Mouse (Mus musculus): ENCODE data around the gene Memo1. TPM values are rescaled to one million over a fixed set of nuclear protein-coding genes. Genes with fewer than 3 reads are reported as not detected.
"Not testable (repeated sequence)": the region's sequence is repeated elsewhere in the genome, so short reads cannot be mapped to it uniquely, and the experiment has no call there.

Gene Memo1
- polyA plus RNA-seq, 1 experiment from 2014 or later: 90.5 TPM

DNA sequence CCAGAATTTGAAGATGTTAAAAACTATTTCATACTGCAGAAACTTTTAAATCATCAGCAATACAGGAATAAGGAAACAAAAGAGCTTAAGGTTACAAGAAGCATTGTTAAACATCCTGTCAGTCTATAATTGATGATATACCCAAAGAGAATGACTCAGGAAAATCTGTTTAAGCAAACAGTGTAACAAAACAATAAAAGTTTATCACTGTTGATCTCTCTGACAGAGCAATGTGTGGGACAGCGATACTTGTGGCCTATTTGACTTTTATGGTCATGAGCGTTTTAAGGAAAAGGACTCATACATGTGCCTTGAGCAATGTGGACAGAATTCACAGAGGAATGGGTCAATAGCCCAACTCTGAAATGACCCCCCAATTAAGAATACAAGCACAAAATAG is 78.0 kb downstream of the Memo1 start:
- H3K4me3 ChIP-seq: no peak overlapping the region
- no peak overlapping the region for H3K9ac ChIP-seq
- no peak for ATAC-seq (ENCODE audit: borderline replicate concordance, extremely low read depth, low FRiP score, low TSS enrichment)
- H3K27me3 ChIP-seq: no peaks in the 10 kb centered on the region
- H3K4me1 ChIP-seq: no peaks in the 10 kb centered on the region
- no peak overlapping the region for H3K27ac ChIP-seq
- peaks cover 7% of the 10 kb centered on the region; the same call in 1 of the 2 replicates for H3K36me3 ChIP-seq
- H3K9me3 ChIP-seq: no peaks in the 10 kb centered on the region
- H3K4me2 ChIP-seq: no peak overlapping the region
- WGBS: 58% methylated on average over 2 of the region's 2 CpGs

DNA sequence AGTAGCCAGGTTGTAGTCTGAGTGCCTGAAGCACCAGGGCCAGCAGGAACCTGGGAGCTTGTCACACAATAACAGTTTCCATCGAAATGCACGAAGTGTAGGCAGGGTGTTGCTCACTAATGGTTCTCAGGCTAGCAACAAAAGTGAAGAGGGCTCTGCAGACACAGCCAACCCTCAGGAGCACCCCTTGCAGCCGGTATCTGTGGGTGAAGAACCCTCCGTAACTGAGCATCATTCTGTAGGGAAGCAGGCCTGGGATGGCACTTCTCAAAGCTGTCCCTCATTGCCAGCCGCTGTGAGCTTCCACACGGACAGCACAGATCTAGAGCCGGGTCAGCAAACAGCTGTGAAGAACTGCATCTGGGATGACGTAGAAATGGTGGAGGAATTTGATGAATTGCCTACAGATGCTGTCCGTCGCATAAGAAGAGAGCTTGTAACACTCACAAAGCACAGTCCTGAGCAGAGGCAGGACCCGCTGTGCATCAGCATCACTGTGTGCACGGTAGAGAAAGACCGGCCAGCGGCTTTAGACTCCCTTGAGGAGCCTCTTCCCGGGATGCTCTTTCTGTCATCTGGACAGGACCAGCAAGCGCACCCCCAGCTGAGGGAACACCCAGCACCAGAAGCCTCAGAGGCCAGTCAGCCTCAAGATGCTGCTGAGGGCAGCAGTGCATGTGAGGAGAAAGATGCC is 82.3 kb downstream of the Memo1 start:
- not testable (repeated sequence) for ATAC-seq (ENCODE audit: borderline replicate concordance, extremely low read depth, low FRiP score, low TSS enrichment); H3K9me3 ChIP-seq; H3K4me2 ChIP-seq; H3K4me3 ChIP-seq; H3K27ac ChIP-seq; H3K9ac ChIP-seq; H3K4me1 ChIP-seq; H3K27me3 ChIP-seq; H3K36me3 ChIP-seq
- WGBS: 78% methylated on average over 16 of the region's 16 CpGs

DNA sequence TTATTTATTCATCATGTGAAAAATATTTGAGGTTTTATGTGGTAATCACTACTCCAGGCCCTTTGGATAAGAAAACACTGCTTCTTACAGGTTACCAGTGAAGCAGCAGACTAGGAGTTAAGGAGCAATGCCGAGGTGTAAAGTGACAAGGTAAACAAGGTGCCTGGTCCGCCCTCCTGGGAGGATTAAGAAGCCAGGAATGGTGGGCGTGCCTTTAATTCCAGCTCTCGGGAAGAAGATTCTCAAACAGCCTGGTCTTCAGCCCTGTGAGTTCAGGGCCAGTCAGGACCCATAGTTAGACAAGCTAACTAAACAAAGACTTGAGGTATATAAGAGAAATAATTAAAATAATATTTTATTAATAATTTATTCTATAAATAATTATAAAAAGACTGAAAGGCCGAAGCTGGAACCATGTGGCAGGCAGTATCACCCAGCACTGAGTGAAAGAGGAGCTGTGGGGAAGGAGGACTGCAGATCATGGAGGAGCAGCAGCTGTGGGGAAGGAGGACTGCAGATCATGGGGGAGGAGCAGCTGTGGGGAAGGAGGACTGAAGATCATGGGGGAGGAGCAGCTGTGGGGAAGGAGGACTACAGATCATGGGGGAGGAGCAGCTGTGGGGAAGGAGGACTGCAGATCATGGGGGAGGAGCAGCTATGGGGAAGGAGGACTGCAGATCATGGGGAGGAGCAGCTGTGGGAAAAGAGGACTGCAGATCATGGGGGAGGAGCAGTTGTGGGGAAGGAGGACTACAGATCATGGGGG is 86.0 kb downstream of the Memo1 start:
- Histone ChIP-seq H3K9ac (no peak overlapping the region), H3K9me3 (no peaks in the 10 kb centered on the region), H3K4me2 (no peak overlapping the region), H3K27ac (no peak overlapping the region), H3K27me3 (no peaks in the 10 kb centered on the region), H3K4me3 (no peak overlapping the region), H3K4me1 (0 out of 2 replicates have a peak, but pooled peaks cover 5% of the 10 kb centered on the region), H3K36me3 (peaks cover 8% of the 10 kb centered on the region; the same call in 1 of the 2 replicates)
- 29% methylated on average over 5 of the region's 5 CpGs for WGBS
- ATAC-seq (ENCODE audit: borderline replicate concordance, extremely low read depth, low FRiP score, low TSS enrichment): no peak

DNA sequence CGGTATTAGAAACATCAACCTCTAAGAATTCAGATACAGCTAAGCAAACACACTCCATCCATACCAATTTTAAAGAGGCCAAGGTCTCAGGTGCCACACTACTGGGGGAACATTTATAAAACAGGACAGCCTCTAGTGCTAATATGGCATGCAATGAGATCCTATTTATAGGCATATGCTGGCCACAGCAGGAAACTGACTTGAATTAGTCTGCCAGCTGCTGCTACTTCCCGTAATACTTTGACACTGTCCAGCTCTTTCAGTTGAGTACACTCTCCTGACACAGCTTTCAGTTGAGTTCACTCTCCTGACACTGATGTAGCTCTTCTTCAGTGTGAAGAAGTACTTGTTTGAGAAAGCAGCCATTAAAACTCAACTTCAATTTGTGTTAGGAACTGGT is 99.4 kb downstream of the Memo1 start:
- Histone ChIP-seq H3K9ac (no peak overlapping the region), H3K36me3 (no peaks in the 10 kb centered on the region), H3K27me3 (no peaks in the 10 kb centered on the region), H3K4me3 (no peak overlapping the region), H3K27ac (no peak overlapping the region), H3K9me3 (no peaks in the 10 kb centered on the region), H3K4me1 (no peaks in the 10 kb centered on the region), H3K4me2 (no peak overlapping the region)
- ATAC-seq (ENCODE audit: borderline replicate concordance, extremely low read depth, low FRiP score, low TSS enrichment): no peak
- 47% methylated on average over 2 of the region's 2 CpGs for WGBS

DNA sequence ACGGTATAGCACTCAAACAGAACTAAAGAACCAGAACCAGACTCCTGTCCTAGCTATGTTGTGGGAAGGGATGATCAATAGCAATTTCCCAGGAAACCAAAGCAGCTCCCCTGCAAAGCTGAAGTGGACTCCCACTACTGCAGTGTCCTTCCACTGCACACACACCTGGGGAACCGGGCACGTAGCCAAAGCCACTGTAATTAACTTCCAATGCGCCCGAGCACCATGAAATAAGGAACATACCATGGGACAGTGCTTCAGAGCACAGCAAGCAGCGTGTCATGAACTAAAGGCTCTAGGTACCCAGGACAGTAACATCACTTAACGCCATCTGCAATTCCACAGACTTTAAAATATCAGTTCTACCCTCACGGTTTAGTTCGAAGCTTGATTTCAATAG is 100.6 kb downstream of the Memo1 start:
- Histone ChIP-seq H3K4me3 (no peak overlapping the region), H3K9me3 (no peaks in the 10 kb centered on the region), H3K9ac (no peak overlapping the region), H3K4me1 (no peaks in the 10 kb centered on the region), H3K36me3 (no peaks in the 10 kb centered on the region), H3K4me2 (no peak overlapping the region), H3K27ac (no peak overlapping the region), H3K27me3 (no peaks in the 10 kb centered on the region)
- ATAC-seq (ENCODE audit: borderline replicate concordance, extremely low read depth, low FRiP score, low TSS enrichment): no peak
- 74% methylated on average over 9 of the region's 9 CpGs for WGBS

DNA sequence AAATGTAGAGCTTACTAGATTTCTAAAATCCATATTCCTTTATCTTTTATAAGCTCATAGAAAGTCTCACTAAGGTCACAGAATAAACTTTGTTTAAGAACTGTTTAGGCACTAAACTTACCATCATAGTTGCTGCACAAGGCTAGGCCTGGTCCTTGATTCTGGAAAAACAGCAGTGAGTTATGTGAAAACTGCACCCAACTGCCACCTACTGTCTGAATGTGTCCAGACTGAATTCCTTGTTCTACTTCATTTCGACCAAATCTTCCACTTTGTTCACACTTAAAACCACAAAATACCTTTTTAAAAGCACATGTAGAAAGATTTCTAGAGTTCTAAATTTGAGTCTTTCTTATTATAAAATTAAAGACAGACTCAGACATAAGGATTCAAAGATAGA is 101.9 kb downstream of the Memo1 start:
- ATAC-seq (ENCODE audit: borderline replicate concordance, extremely low read depth, low FRiP score, low TSS enrichment): no peak
- 68% methylated on average over 1 of the region's 1 CpGs for WGBS
- Histone ChIP-seq H3K4me3 (no peak overlapping the region), H3K27ac (no peak overlapping the region), H3K4me1 (no peaks in the 10 kb centered on the region), H3K9me3 (no peaks in the 10 kb centered on the region), H3K27me3 (no peaks in the 10 kb centered on the region), H3K4me2 (no peak overlapping the region), H3K36me3 (no peaks in the 10 kb centered on the region), H3K9ac (no peak overlapping the region)

DNA sequence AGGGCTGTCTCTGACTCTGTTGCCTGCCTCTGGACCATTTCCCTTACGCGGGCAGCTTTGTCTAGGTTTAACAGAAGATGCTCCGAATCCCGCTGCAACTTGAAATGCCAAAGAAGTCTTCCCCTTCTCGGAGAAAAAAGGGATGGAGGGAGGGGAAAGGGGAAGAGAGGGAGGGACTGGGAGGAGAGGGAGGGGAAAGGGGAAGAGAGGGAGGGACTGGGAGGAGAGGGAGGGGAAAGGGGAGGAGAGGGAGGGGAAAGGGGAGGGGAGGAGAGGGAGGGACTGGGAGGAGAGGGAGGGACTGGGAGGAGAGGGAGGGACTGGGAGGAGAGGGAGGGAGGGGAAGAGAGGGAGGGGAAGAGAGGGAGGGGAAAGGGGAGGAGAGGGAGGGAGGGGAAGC is 103.9 kb downstream of the Memo1 start:
- H3K4me3 ChIP-seq: no peak overlapping the region
- ATAC-seq (ENCODE audit: borderline replicate concordance, extremely low read depth, low FRiP score, low TSS enrichment): no peak
- WGBS: 76% methylated on average over 5 of the region's 5 CpGs
- H3K27me3 ChIP-seq: no peaks in the 10 kb centered on the region
- no peak overlapping the region for H3K4me2 ChIP-seq
- H3K27ac ChIP-seq: no peak overlapping the region
- H3K36me3 ChIP-seq: no peaks in the 10 kb centered on the region
- no peak overlapping the region for H3K9ac ChIP-seq
- H3K9me3 ChIP-seq: no peaks in the 10 kb centered on the region
- no peaks in the 10 kb centered on the region for H3K4me1 ChIP-seq

DNA sequence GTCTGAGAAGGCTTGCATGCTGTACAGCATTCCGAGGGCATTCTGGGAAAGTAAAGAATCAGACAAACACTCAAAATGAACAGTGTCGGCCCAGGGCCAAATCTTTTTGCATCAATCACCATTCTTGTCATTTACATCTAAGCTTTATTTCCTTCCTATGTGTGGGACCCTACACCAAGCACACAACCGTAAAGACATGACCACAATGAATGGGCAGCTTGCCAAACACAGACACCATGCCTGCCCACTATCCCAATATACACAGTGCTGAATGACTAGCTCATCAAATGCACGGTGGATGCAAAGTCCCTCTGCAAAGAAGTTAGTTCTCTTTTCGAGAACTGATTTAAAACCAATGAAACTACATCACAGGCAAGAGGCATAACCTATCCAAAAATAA is 109.1 kb downstream of the Memo1 start:
- no peak overlapping the region for H3K4me2 ChIP-seq
- no peaks in the 10 kb centered on the region for H3K36me3 ChIP-seq
- no peaks in the 10 kb centered on the region for H3K27me3 ChIP-seq
- H3K4me1 ChIP-seq: peaks cover 4% of the 10 kb centered on the region; the same call in 1 of the 2 replicates
- H3K4me3 ChIP-seq: no peak overlapping the region
- no peak overlapping the region for H3K9ac ChIP-seq
- no peak overlapping the region for H3K27ac ChIP-seq
- H3K9me3 ChIP-seq: no peaks in the 10 kb centered on the region
- ATAC-seq (ENCODE audit: borderline replicate concordance, extremely low read depth, low FRiP score, low TSS enrichment): peak; percentile 64; the same call in 1 of the 2 replicates
- 38% methylated on average over 5 of the region's 5 CpGs for WGBS

DNA sequence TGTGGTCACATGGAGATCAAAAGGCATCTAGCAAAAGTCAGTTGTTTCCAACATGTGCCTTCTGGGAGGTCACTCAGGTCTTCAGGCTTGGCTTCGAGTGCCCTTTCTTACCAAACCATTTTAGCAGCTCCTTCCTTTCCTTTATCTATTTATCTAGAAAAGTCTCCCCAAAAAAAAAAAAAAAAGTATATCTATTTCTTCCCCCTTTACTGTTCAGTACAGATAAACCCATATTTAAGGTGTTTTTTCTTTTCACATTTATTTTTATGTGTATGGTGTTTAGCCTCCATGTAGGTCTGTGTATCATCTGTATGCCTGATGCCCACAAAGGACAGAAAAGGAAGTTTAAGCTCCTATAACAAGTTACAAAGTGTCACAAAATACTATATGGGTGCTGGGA is 110.6 kb downstream of the Memo1 start:
- Histone ChIP-seq H3K4me1 (peaks cover 4% of the 10 kb centered on the region; the same call in 1 of the 2 replicates), H3K9me3 (no peaks in the 10 kb centered on the region), H3K27ac (no peak overlapping the region), H3K9ac (no peak overlapping the region), H3K27me3 (no peaks in the 10 kb centered on the region), H3K36me3 (no peaks in the 10 kb centered on the region), H3K4me2 (no peak overlapping the region), H3K4me3 (no peak overlapping the region)
- WGBS: 89% methylated on average over 1 of the region's 1 CpGs
- ATAC-seq (ENCODE audit: borderline replicate concordance, extremely low read depth, low FRiP score, low TSS enrichment): no peak

DNA sequence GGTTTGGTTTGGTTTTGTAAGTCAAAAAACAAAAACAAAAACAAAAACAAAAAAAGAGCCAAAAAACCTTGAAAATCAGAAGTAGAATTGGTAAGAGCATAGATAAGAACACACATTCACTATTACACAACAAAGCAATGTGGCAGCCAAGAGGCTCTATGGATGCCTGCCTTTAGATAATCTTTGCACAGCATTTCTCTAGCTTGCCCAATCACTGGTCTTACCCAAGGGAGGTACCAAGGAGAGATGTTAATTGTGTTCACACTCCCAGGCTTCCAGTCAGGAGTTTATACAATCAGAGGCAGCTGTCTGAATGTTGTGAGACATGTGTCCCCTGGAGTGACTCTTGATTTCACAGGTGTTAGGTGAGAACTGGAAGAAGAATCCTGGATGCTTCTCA is 114.4 kb downstream of the Memo1 start:
- no peaks in the 10 kb centered on the region for H3K4me1 ChIP-seq
- no peak overlapping the region for H3K27ac ChIP-seq
- no peak overlapping the region for H3K4me2 ChIP-seq
- no peaks in the 10 kb centered on the region for H3K9me3 ChIP-seq
- no peak for ATAC-seq (ENCODE audit: borderline replicate concordance, extremely low read depth, low FRiP score, low TSS enrichment)
- no peaks in the 10 kb centered on the region for H3K36me3 ChIP-seq
- no peaks in the 10 kb centered on the region for H3K27me3 ChIP-seq
- no peak overlapping the region for H3K4me3 ChIP-seq
- no peak overlapping the region for H3K9ac ChIP-seq

DNA sequence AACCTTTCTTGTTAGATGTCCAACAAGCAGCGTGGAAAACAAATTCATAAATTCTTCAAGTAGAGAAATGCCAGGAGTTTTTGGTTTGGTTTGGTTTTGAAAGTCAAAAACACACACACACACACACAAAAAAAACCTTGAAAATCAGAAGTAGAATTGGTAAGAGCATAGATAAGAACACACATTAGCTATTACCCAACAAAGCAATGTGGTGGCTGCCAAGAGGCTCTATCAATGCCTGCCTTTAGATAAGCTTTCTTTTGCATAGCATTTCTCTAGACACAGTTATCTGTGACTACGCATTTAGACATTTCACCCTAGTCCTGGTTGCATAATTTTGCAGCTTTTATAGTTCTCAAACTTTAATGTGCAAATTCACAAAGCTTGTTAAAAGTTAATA is 115.7 kb downstream of the Memo1 start:
- H3K9ac ChIP-seq; ATAC-seq (ENCODE audit: borderline replicate concordance, extremely low read depth, low FRiP score, low TSS enrichment); H3K4me3 ChIP-seq; H3K27me3 ChIP-seq; H3K9me3 ChIP-seq; H3K36me3 ChIP-seq; H3K4me1 ChIP-seq; H3K4me2 ChIP-seq; H3K27ac ChIP-seq: not testable (repeated sequence)
- 82% methylated on average over 2 of the region's 2 CpGs for WGBS

DNA sequence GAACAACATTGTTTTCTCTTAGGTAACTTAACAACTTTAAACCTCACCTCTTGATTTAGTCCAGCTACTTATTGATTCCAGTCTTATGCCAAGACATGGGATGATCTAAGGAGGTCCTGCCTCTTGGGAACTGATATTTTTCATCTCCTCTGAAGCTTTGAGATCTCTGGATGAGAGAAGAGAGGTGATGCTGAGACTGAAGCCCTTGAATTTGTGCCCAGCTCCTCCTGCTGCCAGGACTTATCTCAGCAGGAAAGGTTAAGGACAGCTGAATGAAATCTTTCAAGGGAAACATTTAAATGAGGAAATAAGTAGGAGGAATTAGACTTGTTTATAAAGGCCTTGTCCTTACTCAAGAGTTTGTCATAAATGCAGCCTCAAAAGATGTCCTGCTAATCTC is 121.6 kb downstream of the Memo1 start:
- Histone ChIP-seq H3K4me3 (no peak overlapping the region), H3K27me3 (no peaks in the 10 kb centered on the region), H3K4me2 (no peak overlapping the region), H3K27ac (no peak overlapping the region), H3K9ac (no peak overlapping the region), H3K4me1 (no peaks in the 10 kb centered on the region), H3K36me3 (no peaks in the 10 kb centered on the region), H3K9me3 (no peaks in the 10 kb centered on the region)
- no peak for ATAC-seq (ENCODE audit: borderline replicate concordance, extremely low read depth, low FRiP score, low TSS enrichment)

Measured in lung, embryonic 15.5 days (tissue).